9 mouse cellular contexts compared by ENCODE assay signal in the genomic region with DNA sequence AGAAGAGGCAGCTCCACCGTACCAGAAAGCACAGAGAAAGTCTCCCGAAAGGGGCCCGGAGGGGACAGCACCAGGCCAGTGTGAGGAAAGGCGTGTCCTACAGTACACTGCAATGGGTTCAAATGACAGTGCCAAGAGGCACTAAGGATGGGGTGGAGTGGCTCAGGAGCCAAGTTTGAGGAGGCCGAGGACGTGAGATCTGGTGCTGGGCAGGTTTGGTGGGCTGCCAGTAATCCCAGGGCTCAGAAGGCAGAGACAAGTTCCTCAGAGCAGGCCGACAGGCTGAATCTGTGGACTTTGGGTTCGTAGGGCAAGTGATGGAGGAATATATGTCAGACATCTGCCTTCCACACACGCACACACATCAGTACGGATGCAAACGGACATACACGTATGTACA. TPM values are rescaled to one million over a fixed set of nuclear protein-coding genes. Genes with fewer than 3 reads are reported as not detected.
A peak's percentile ranks its signal among the peaks of the same experiment; 100 is the strongest.
DNase-seq lines count a peak whose midpoint lies in the region; ATAC-seq and TF ChIP-seq lines count a peak whose summit lies in the region.
"Had no signal": no experiment of that assay in that cellular context is flagged by ENCODE, and none has a peak within 500 bp of the region (broad histone marks: within the 10 kb centered on the region; RNA-seq: fewer than 3 reads in every experiment).

No protein-coding gene starts in this region.

- intact Hi-C loops in heart, postnatal 36 days (cut with DNase I), result no loop called here

- no peak overlapping the region for H3K9ac ChIP-seq in forebrain, postnatal 0 days
- H3K9ac ChIP-seq in liver, postnatal 0 days (replicated peaks), result peak overlapping the region; percentile 80

- WGBS in heart, embryonic 10.5 days, result 68% methylated on average over 12 of the region's 12 CpGs
- WGBS in forebrain, postnatal 0 days, result 69% methylated on average over 12 of the region's 12 CpGs
- 74% methylated on average over 12 of the region's 12 CpGs for WGBS in liver, postnatal 0 days (ENCODE audit: insufficient replicate concordance)

- peak overlapping the region; percentile 84 for H3K4me3 ChIP-seq in heart, embryonic 10.5 days
- peak overlapping the region; percentile 75 for H3K4me3 ChIP-seq in G1E (ENCODE audit: low read depth, low read length)
- H3K4me3 ChIP-seq in forebrain, postnatal 0 days (ENCODE audit: low read depth, low read length), result no peak overlapping the region
- peak overlapping the region; percentile 87 for H3K4me3 ChIP-seq in liver, postnatal 0 days (ENCODE audit: low read depth, low read length)

- H3K27ac ChIP-seq in heart, embryonic 10.5 days, result no peak overlapping the region
- no peak overlapping the region for H3K27ac ChIP-seq in forebrain, postnatal 0 days (ENCODE audit: low read depth, low read length)
- H3K27ac ChIP-seq in liver, postnatal 0 days (ENCODE audit: low read depth), result peak overlapping the region; percentile 78; the same call in 1 of the 2 replicates

- DNase-seq in heart, embryonic 10.5 days (ENCODE audit: low spot score), result no peak
- DNase-seq in heart, postnatal 36 days, result no peak
- no peak for DNase-seq in G1E (ENCODE audit: low spot score)
- DNase-seq in forebrain, postnatal 0 days, result no peak
- no peak for DNase-seq in liver, postnatal 0 days
- DNase-seq in spleen, postnatal 36 days (ENCODE audit: low spot score in 2 of 2), result no peak
- no peak for DNase-seq in Muller cell, postnatal 12 days (ENCODE audit: inconsistent ontology term)
- DNase-seq in embryo, embryonic 11 days, result no peak

- ATAC-seq in G1E (ENCODE audit: extremely low read depth, insufficient number of reproducible peaks, low FRiP score, poor library complexity, severe bottlenecking), result no peak
- no peak for ATAC-seq in forebrain, postnatal 0 days
- ATAC-seq in liver, postnatal 0 days, result no peak
- ATAC-seq: lung, postnatal 0 days had no signal

- no peak for TF ChIP-seq CTCF in G1E (IDR thresholded peaks at IDR 0.05; ENCODE audit: low read depth, low read length)
- TF ChIP-seq CTCF in forebrain, postnatal 0 days (IDR thresholded peaks at IDR 0.05; ENCODE audit: low read depth), result no peak
- TF ChIP-seq CTCF in liver, postnatal 0 days (IDR thresholded peaks at IDR 0.05; ENCODE audit: low read depth), result no peak

- no peaks in the 10 kb centered on the region for H3K27me3 ChIP-seq in heart, embryonic 10.5 days (ENCODE audit: insufficient read depth, poor library complexity, severe bottlenecking)
- H3K27me3 ChIP-seq in G1E (ENCODE audit: insufficient read depth, low read length), result no peaks in the 10 kb centered on the region
- no peaks in the 10 kb centered on the region for H3K27me3 ChIP-seq in forebrain, postnatal 0 days (ENCODE audit: insufficient read depth, low read length)
- H3K27me3 ChIP-seq in liver, postnatal 0 days (ENCODE audit: insufficient read depth, low read length), result no peaks in the 10 kb centered on the region

- no peaks in the 10 kb centered on the region for H3K9me3 ChIP-seq in heart, embryonic 10.5 days
- no peaks in the 10 kb centered on the region for H3K9me3 ChIP-seq in G1E (replicated peaks)
- H3K9me3 ChIP-seq in forebrain, postnatal 0 days (ENCODE audit: low read length), result no peaks in the 10 kb centered on the region
- no peaks in the 10 kb centered on the region for H3K9me3 ChIP-seq in liver, postnatal 0 days (ENCODE audit: low read length)

- no peak for TF ChIP-seq EP300 in liver, postnatal 0 days (IDR thresholded peaks at IDR 0.05; ENCODE audit: low read depth)

- H3K4me1 ChIP-seq in heart, embryonic 10.5 days, result peaks cover 60% of the 10 kb centered on the region
- peaks cover 87% of the 10 kb centered on the region for H3K4me1 ChIP-seq in G1E (ENCODE audit: insufficient read depth, low read depth, low read length)
- H3K4me1 ChIP-seq in forebrain, postnatal 0 days (ENCODE audit: insufficient read depth), result peaks cover 6% of the 10 kb centered on the region
- H3K4me1 ChIP-seq in liver, postnatal 0 days (ENCODE audit: insufficient read depth), result peaks cover 50% of the 10 kb centered on the region

- 0 out of 2 replicates have a peak overlapping the region, but pooled peaks have one; percentile 84 for H3K4me2 ChIP-seq in forebrain, postnatal 0 days (ENCODE audit: low read depth)
- H3K4me2 ChIP-seq in liver, postnatal 0 days (ENCODE audit: low read depth, low read length), result peak overlapping the region; percentile 90

- H3K36me3 ChIP-seq in heart, embryonic 10.5 days, result peaks cover 23% of the 10 kb centered on the region
- peaks cover 73% of the 10 kb centered on the region for H3K36me3 ChIP-seq in G1E (replicated peaks)
- H3K36me3 ChIP-seq in forebrain, postnatal 0 days (ENCODE audit: insufficient read depth), result peaks cover 13% of the 10 kb centered on the region; the same call in 1 of the 2 replicates
- peaks cover 6% of the 10 kb centered on the region; the same call in 1 of the 2 replicates for H3K36me3 ChIP-seq in liver, postnatal 0 days (replicated peaks; ENCODE audit: insufficient read depth, low read length)

RNA-seq across cellular contexts. Expression of a gene that starts 1.1 kb away (rescaled TPM):
- polyA plus RNA-seq in heart, embryonic 10.5 days (2016; fragmentation: Nextera tagmentation; extraction: Ambion mirVana), result 10.5 and 13.8 TPM in 2 replicates
- total RNA-seq in heart, postnatal 36 days (2021), result 1 to 10 TPM in 1 of 2 experiments, under 1 TPM in 1; 0.76 to 1.9 TPM
- total RNA-seq in G1E (2014; fragmentation: Nextera tagmentation) (18.3 and 26.0 TPM in 2 replicates), G1E (2017) (10.8 and 16.1 TPM in 2 replicates)
- 13.5 and 21.7 TPM in 2 replicates for polyA plus RNA-seq in G1E (2012)
- 2.5 and 7.2 TPM in 2 replicates for total RNA-seq in forebrain, postnatal 0 days (2014; rRNA removed)
- polyA plus RNA-seq in forebrain, postnatal 0 days (2015; fragmentation: Nextera tagmentation; extraction: Ambion mirVana), result 1.8 and 3.5 TPM in 2 replicates
- polyA plus RNA-seq in liver, postnatal 0 days (2015; fragmentation: Nextera tagmentation; extraction: Ambion mirVana), result 2.0 and 2.1 TPM in 2 replicates

RNA-seq across cellular contexts. Expression of a gene that starts 1.4 kb away (rescaled TPM):
- polyA plus RNA-seq in heart, embryonic 10.5 days (2016; fragmentation: Nextera tagmentation; extraction: Ambion mirVana), result 104 and 109 TPM in 2 replicates
- 10 to 100 TPM; 65.3 to 66.5 TPM for total RNA-seq in heart, postnatal 36 days (2021)
- total RNA-seq in G1E (2014; fragmentation: Nextera tagmentation) (13.8 and 21.1 TPM in 2 replicates), G1E (2017) (32.5 and 33.9 TPM in 2 replicates)
- polyA plus RNA-seq in G1E (2012), result 13.9 and 14.8 TPM in 2 replicates
- total RNA-seq in forebrain, postnatal 0 days (2014; rRNA removed), result 21.2 and 24.9 TPM in 2 replicates
- polyA plus RNA-seq in forebrain, postnatal 0 days (2015; fragmentation: Nextera tagmentation; extraction: Ambion mirVana), result 27.3 and 29.5 TPM in 2 replicates
- polyA plus RNA-seq in liver, postnatal 0 days (2015; fragmentation: Nextera tagmentation; extraction: Ambion mirVana), result 53.3 and 60.0 TPM in 2 replicates

RNA-seq across cellular contexts. Expression of a gene that starts 54.0 kb away (rescaled TPM):
- 109 and 116 TPM in 2 replicates for polyA plus RNA-seq in heart, embryonic 10.5 days (2016; fragmentation: Nextera tagmentation; extraction: Ambion mirVana)
- 10 to 100 TPM; 84.4 to 94.2 TPM for total RNA-seq in heart, postnatal 36 days (2021)
- total RNA-seq in G1E (2014; fragmentation: Nextera tagmentation), result 53.9 and 57.2 TPM in 2 replicates
- total RNA-seq in G1E (2017), result 68.2 and 70.6 TPM in 2 replicates
- 65.0 and 68.9 TPM in 2 replicates for polyA plus RNA-seq in G1E (2012)
- 596 and 608 TPM in 2 replicates for total RNA-seq in forebrain, postnatal 0 days (2014; rRNA removed)
- 592 and 640 TPM in 2 replicates for polyA plus RNA-seq in forebrain, postnatal 0 days (2015; fragmentation: Nextera tagmentation; extraction: Ambion mirVana)
- polyA plus RNA-seq in liver, postnatal 0 days (2015; fragmentation: Nextera tagmentation; extraction: Ambion mirVana), result 9.6 and 10.7 TPM in 2 replicates
